Mouse (Mus musculus) ES-E14 (cell line): ENCODE results near the gene Herpud2. TPM values are rescaled to one million over a fixed set of nuclear protein-coding genes. Genes with fewer than 3 reads are reported as not detected.
"Not testable (repeated sequence)": the region's sequence is repeated elsewhere in the genome, so short reads cannot be mapped to it uniquely, and the experiment has no call there.

Experiments
- DNase-seq: peaks from one replicate; pipeline ENCODE4 v3.0.0-alpha.2; 2013; ENCODE audit warnings: low read depth, low spot score
- H3K27ac ChIP-seq: 2 replicates; pipeline ENCODE4 v1.5.1; 2012; ENCODE audit warnings: low read depth, mild to moderate bottlenecking, low read length, moderate library complexity, mixed read lengths; ENCODE audit not compliant: poor library complexity, insufficient read depth, severe bottlenecking
- H3K36me3 ChIP-seq: 2 replicates; pipeline ENCODE4 v1.6.1; 2012; ENCODE audit warnings: mild to moderate bottlenecking, low read length, moderate library complexity, mixed read lengths; ENCODE audit not compliant: control insufficient read depth, poor library complexity, insufficient read depth, severe bottlenecking
- H3K4me1 ChIP-seq, 2 experiments: fragments of 150-350 bp in 1 of 2; sonication (generic) in 1 of 2; 2 replicates each; pipeline ENCODE4 v1.6.1; 2012; ENCODE audit warnings: low read length in 2 of 2, mild to moderate bottlenecking in 1 of 2, mixed read lengths in 1 of 2; ENCODE audit not compliant: control insufficient read depth in 2 of 2, insufficient read depth in 2 of 2, poor library complexity in 1 of 2
- H3K4me3 ChIP-seq, 2 experiments: fragments of 150-350 bp in 1 of 2; sonication (generic) in 1 of 2; 2 replicates each; pipeline ENCODE4 v1.5.1; 2012; ENCODE audit warnings: low read length in 2 of 2, low read depth in 1 of 2, mild to moderate bottlenecking in 1 of 2, mixed read lengths in 1 of 2; ENCODE audit not compliant: insufficient read depth in 1 of 2, poor library complexity in 1 of 2, severe bottlenecking in 1 of 2
- H3K9ac ChIP-seq: 2 replicates; pipeline ENCODE4 v1.6.1; 2012; ENCODE audit warnings: low read depth, mild to moderate bottlenecking, low read length, mixed read lengths; ENCODE audit not compliant: poor library complexity, insufficient read depth, severe bottlenecking
- H3K9me3 ChIP-seq: fragments of 150-350 bp; sonication (generic); 2 replicates; pipeline ENCODE4 v1.6.1; 2012; ENCODE audit warnings: low read depth, mild to moderate bottlenecking, low read length; ENCODE audit not compliant: control insufficient read depth, insufficient read depth
- CHD2 ChIP-seq: IDR thresholded peaks from 2 replicates; pipeline ENCODE4 v1.6.1; 2014; ENCODE audit warnings: mild to moderate bottlenecking, low read depth, low read length, inconsistent platforms
- HCFC1 ChIP-seq: IDR thresholded peaks from 2 replicates; pipeline ENCODE4 v1.6.1; 2012; ENCODE audit warnings: low read length, inconsistent platforms, borderline replicate concordance; ENCODE audit not compliant: insufficient read depth
- MAFK ChIP-seq: IDR thresholded peaks from 2 replicates; pipeline ENCODE4 v1.6.1; 2014; ENCODE audit warnings: mild to moderate bottlenecking, low read depth, low read length, inconsistent platforms; ENCODE audit not compliant: insufficient read depth
- ZC3H11A ChIP-seq: IDR thresholded peaks from 2 replicates; pipeline ENCODE4 v1.6.1; 2012; ENCODE audit warnings: low read depth, mild to moderate bottlenecking, inconsistent platforms, low read length, borderline replicate concordance
- ZNF384 ChIP-seq: IDR thresholded peaks from 2 replicates; pipeline ENCODE4 v1.6.1; 2012; ENCODE audit warnings: low read depth, low read length, inconsistent platforms
- in situ Hi-C, 2 experiments: fragments of 600-800 bp; cut with MboI; formaldehyde crosslinking; loops; one replicate each; pipeline ENCODE4 v1.15.1; 2025; ENCODE audit warnings: low sequenced_read_pairs in 2 of 2, inconsistent platforms in 1 of 2; ENCODE audit not compliant: unreplicated experiment in 2 of 2
- total RNA-seq: library from RNA; depleted of rRNA; stranded (reverse); fragments of 300-350 nt; gene quantifications from 2 replicates; pipeline ENCODE4 v1.2.3, GENCODE M21; 2012

Herpud2 gene
- total RNA-seq, 1 experiment = 11.5 TPM

- in situ Hi-C loops = no loop called here
- Histone ChIP-seq H3K4me1 (no peaks in the 10 kb centered on the region), H3K9ac (no peak overlapping the region), H3K9me3 (no peaks in the 10 kb centered on the region), H3K27ac (no peak overlapping the region), H3K36me3 (no peaks in the 10 kb centered on the region), H3K4me3 (no peak overlapping the region)
- TF ChIP-seq CHD2 = no peak
- TF ChIP-seq ZC3H11A = no peak
- TF ChIP-seq HCFC1 = no peak
- no peak for TF ChIP-seq ZNF384
- TF ChIP-seq MAFK = no peak
- no peak for DNase-seq
Observed at GRCm38 (mm10) chr9:25138900-25139299, 12.7 kb downstream of the Herpud2 start.

DNA sequence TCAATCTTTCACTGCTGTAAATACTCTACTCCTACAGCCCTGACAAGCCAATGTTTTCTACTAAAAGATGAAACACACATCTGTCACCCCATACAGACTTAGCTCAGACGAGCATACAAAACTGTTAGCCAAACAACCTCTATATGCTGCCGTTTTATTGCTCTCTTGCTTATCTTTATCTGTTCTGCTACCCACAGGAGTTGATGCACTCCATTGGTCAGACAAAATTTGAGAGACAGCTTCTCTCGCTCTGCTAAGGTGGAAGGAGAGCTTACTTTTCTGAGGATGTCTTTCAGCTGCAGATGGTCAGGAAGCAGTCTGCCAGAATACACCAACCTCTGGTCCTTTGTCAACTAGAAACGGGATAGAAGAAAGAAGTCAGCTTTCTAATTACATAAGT, 18.7 kb downstream of the Herpud2 start:
- H3K9ac ChIP-seq = no peak overlapping the region
- no peaks in the 10 kb centered on the region for H3K4me1 ChIP-seq
- no peaks in the 10 kb centered on the region for H3K36me3 ChIP-seq
- no peak overlapping the region for H3K4me3 ChIP-seq
- no peak overlapping the region for H3K27ac ChIP-seq
- DNase-seq = no peak
- TF ChIP-seq MAFK = no peak
- no peak for TF ChIP-seq CHD2
- no peak for TF ChIP-seq ZNF384
- no peak for TF ChIP-seq ZC3H11A
- no peak for TF ChIP-seq HCFC1
- H3K9me3 ChIP-seq = no peaks in the 10 kb centered on the region
- in situ Hi-C loops = no loop called here

- in situ Hi-C loops = no loop called here
- Histone ChIP-seq H3K4me3 (no peak overlapping the region), H3K4me1 (no peaks in the 10 kb centered on the region), H3K9ac (no peak overlapping the region), H3K36me3 (no peaks in the 10 kb centered on the region), H3K27ac (no peak overlapping the region), H3K9me3 (no peaks in the 10 kb centered on the region)
- no peak for DNase-seq
- TF ChIP-seq MAFK = no peak
- no peak for TF ChIP-seq HCFC1
- TF ChIP-seq ZC3H11A = no peak
- TF ChIP-seq CHD2 = no peak
- TF ChIP-seq ZNF384 = no peak
Observed at GRCm38 (mm10) chr9:25132253-25132652, 19.4 kb downstream of the Herpud2 start.

DNA sequence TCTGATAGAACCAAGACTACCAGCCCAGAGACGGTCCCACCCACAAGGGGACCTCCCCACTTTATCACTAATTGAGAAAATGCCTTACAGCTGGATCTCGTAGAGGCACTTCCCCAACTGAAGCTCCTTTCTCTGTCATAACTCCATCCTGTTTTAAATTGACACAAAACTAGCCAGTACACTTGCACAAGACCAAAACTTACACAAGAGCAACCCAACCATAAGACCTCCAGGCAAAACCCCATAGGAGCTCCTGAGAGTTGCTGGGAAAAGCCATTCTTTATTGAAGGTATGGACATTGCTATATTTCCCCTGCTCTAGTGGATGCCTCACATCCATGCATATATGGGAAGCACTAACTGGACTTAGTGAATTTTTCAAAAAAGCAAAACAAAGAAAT, 27.6 kb downstream of the Herpud2 start:
- no peak overlapping the region for H3K9ac ChIP-seq
- in situ Hi-C loops = no loop called here
- H3K4me3 ChIP-seq = no peak overlapping the region
- H3K36me3 ChIP-seq = no peaks in the 10 kb centered on the region
- DNase-seq = no peak
- H3K27ac ChIP-seq = no peak overlapping the region
- TF ChIP-seq HCFC1 = no peak
- no peak for TF ChIP-seq CHD2
- no peak for TF ChIP-seq MAFK
- TF ChIP-seq ZC3H11A = no peak
- no peak for TF ChIP-seq ZNF384
- H3K9me3 ChIP-seq = no peaks in the 10 kb centered on the region
- no peaks in the 10 kb centered on the region for H3K4me1 ChIP-seq

- in situ Hi-C loops, H3K9me3 ChIP-seq, H3K27ac ChIP-seq, H3K36me3 ChIP-seq, H3K4me1 ChIP-seq, H3K9ac ChIP-seq, H3K4me3 ChIP-seq, DNase-seq: not testable (repeated sequence)
Observed at GRCm38 (mm10) chr9:25123590-25123989, 28.0 kb downstream of the Herpud2 start.
